Mouse (Mus musculus) spleen, adult 2 months (tissue): ENCODE results near the gene Rad9a.

ENCODE experiments used
- CTCF ChIP-seq: fragments of 200-500 bp; IDR thresholded peaks from 2 replicates; pipeline ENCODE4 v1.5.1; 2011; ENCODE audit warnings: mild to moderate bottlenecking, inconsistent platforms; ENCODE audit not compliant: insufficient read depth, insufficient read length, insufficient replicate concordance; ENCODE audit errors: extremely low read depth
- POLR2A ChIP-seq: fragments of 200-500 bp; IDR thresholded peaks from 2 replicates; pipeline ENCODE4 v1.6.1; 2011; ENCODE audit warnings: low read depth, low read length, inconsistent platforms

GRCm38 (mm10) chr19:4228891-4229290 lies 27.4 kb upstream of the Rad9a start:
- TF ChIP-seq POLR2A, result no peak
- TF ChIP-seq CTCF, result no peak
